Mouse (Mus musculus) heart, embryonic 16.5 days (tissue): Measurements from ENCODE around the gene Grm5. TPM values are rescaled to one million over a fixed set of nuclear protein-coding genes. Genes with fewer than 3 reads are reported as not detected.

ENCODE experiments used
- ATAC-seq: fragments of 200-750 bp; cut with Nextera tagmentation; replicated peaks from 2 replicates; pipeline ENCODE4 v1.8.0; 2017; ENCODE audit warnings: moderate number of reproducible peaks; ENCODE audit not compliant: insufficient read depth, low FRiP score; ENCODE audit errors: extremely low read depth
- H3K27ac ChIP-seq: fragments of 300-500 bp; sonication (generic); 2 replicates; pipeline ENCODE4 v1.5.1; 2014; ENCODE audit warnings: mild to moderate bottlenecking, low read length, control low read depth, moderate library complexity
- H3K27me3 ChIP-seq: fragments of 300-500 bp; sonication (generic); 2 replicates; pipeline ENCODE4 v1.6.1; 2014; ENCODE audit warnings: low read length, mixed read lengths; ENCODE audit not compliant: control insufficient read depth, insufficient read depth
- H3K36me3 ChIP-seq: fragments of 300-500 bp; sonication (generic); 2 replicates; pipeline ENCODE4 v1.6.1; 2014; ENCODE audit not compliant: control insufficient read depth, insufficient read depth
- H3K4me1 ChIP-seq: fragments of 300-500 bp; sonication (generic); 2 replicates; pipeline ENCODE4 v1.6.1; 2014; ENCODE audit warnings: low read length, mixed read lengths; ENCODE audit not compliant: control insufficient read depth, insufficient read depth
- H3K4me2 ChIP-seq: fragments of 300-500 bp; sonication (generic); 2 replicates; pipeline ENCODE4 v1.6.1; 2014; ENCODE audit warnings: low read depth, mild to moderate bottlenecking, control low read depth, low read length
- H3K4me3 ChIP-seq: fragments of 300-500 bp; sonication (generic); 2 replicates; pipeline ENCODE4 v1.5.1; 2014; ENCODE audit warnings: mild to moderate bottlenecking, control low read depth, low read length
- H3K9ac ChIP-seq: fragments of 300-500 bp; sonication (generic); 2 replicates; pipeline ENCODE4 v1.6.1; 2014; ENCODE audit warnings: low read length, control low read depth
- H3K9me3 ChIP-seq: fragments of 300-500 bp; sonication (generic); replicated peaks from 2 replicates; pipeline ENCODE4 v1.6.1; 2016; ENCODE audit warnings: low read length; ENCODE audit not compliant: control insufficient read depth
- WGBS: fragments of 180-500 bp; shearing (Covaris S2); extraction: QIAGEN DNeasy Blood & Tissue Kit; methylation state at CpG from one replicate; pipeline ENCODE4 v1.1.7; 2014; 5-methylcytosine and 5-hydroxymethylcytosine counted together
- polyA plus RNA-seq: library from polyadenylated mRNA; unstranded; fragments of >200 nt; fragmentation: Nextera tagmentation; extraction: Ambion mirVana; gene quantifications from 2 replicates; pipeline ENCODE4 v1.2.1, GENCODE M21; 2015

Gene Grm5
- polyA plus RNA-seq, 1 experiment from 2014 or later = not detected

DNA sequence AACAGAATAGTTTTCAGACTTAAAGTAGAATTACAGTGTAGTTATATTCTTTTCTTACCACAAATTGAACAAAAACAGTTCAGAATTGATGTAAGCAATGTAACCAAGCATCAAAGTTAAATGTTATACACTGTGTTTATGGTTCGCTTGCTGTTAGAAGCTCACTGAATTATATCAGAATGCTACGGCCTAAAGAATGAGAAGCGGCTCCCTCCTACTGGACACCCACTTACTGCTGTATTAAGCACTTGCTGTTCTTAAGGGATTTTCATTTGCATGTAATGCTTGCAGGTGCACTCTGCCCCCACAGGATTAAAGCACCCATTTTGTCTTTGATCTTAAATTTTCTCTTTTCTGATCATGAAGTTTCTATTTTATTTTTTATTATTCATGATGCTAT is 66.6 kb downstream of the Grm5 start:
- H3K4me2 ChIP-seq = no peak overlapping the region
- H3K4me3 ChIP-seq = no peak overlapping the region
- no peaks in the 10 kb centered on the region for H3K4me1 ChIP-seq
- ATAC-seq = no peak
- no peak overlapping the region for H3K9ac ChIP-seq
- H3K9me3 ChIP-seq = no peaks in the 10 kb centered on the region
- H3K27ac ChIP-seq = no peak overlapping the region
- WGBS = 76% methylated on average over 3 of the region's 3 CpGs
- H3K27me3 ChIP-seq = no peaks in the 10 kb centered on the region
- no peaks in the 10 kb centered on the region for H3K36me3 ChIP-seq

DNA sequence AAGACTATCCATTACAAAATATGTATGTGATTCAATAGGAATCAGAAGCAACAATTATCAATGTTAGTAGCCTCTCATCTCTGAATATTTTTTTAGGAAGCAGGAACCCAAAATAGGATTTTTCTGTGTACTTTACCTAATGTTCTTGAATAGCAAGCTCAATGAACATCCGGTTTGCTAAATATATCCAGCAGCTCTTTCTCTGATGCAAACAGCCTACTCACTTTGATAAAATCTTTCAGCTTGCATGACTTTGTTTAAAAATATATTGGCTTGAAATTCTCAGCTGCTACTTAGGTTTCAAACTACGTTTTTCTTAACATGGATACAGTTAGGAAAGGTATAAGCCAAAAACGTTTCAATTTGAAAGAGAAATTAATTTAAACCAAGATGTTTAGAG is 77.8 kb downstream of the Grm5 start:
- Histone ChIP-seq H3K9ac (no peak overlapping the region), H3K36me3 (no peaks in the 10 kb centered on the region), H3K4me1 (no peaks in the 10 kb centered on the region), H3K9me3 (no peaks in the 10 kb centered on the region), H3K4me3 (no peak overlapping the region), H3K27me3 (no peaks in the 10 kb centered on the region), H3K27ac (no peak overlapping the region), H3K4me2 (no peak overlapping the region)
- no peak for ATAC-seq
- 47% methylated on average over 3 of the region's 3 CpGs for WGBS

DNA sequence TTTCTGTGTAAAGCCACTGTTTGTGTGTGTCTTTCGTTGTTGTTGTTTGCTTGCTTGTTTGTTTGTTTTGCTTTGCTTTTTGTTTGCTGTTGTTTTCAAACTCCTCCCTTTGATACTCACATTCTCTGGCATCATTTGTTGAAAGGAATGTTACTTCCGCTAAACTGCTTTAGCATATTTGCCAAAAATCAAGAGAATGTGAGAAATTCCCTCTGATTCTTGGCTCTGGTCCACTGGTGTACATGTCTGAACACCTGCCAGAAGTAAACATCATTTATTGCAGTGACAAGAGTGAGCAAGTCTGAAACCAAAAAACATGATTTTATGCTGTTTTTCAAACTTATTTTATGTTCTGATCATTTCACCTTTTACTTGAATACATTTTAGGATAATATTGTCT is 80.1 kb downstream of the Grm5 start:
- H3K9me3 ChIP-seq = no peaks in the 10 kb centered on the region
- no peak for ATAC-seq
- 57% methylated on average over 2 of the region's 2 CpGs for WGBS

DNA sequence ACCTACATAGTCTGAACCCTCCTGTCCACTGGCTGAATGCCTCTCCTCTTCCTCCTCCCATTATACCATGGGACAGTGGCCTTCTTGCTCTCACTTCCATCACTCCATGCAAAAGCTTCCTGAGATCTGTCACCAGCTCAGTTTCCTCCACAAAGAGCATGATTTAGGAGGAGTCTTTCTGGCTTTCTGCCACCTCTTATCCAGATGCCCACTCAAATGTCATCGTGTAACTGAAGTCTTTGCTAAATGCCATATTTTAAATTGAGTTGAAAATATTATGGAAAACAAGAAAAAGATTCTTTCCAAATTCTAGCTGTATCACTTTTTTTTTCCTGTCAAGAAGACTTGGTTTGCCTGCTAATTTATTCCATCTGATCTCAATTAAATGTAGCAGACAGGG is 132.4 kb downstream of the Grm5 start:
- 43% methylated on average over 1 of the region's 1 CpGs for WGBS

More for the DNA sequence above, 80.1 kb downstream of the Grm5 start:
- H3K27ac ChIP-seq = no peak overlapping the region
- H3K4me2 ChIP-seq = no peak overlapping the region
- no peaks in the 10 kb centered on the region for H3K27me3 ChIP-seq
- no peak overlapping the region for H3K4me3 ChIP-seq
- no peak overlapping the region for H3K9ac ChIP-seq
- H3K4me1 ChIP-seq = no peaks in the 10 kb centered on the region
- no peaks in the 10 kb centered on the region for H3K36me3 ChIP-seq

DNA sequence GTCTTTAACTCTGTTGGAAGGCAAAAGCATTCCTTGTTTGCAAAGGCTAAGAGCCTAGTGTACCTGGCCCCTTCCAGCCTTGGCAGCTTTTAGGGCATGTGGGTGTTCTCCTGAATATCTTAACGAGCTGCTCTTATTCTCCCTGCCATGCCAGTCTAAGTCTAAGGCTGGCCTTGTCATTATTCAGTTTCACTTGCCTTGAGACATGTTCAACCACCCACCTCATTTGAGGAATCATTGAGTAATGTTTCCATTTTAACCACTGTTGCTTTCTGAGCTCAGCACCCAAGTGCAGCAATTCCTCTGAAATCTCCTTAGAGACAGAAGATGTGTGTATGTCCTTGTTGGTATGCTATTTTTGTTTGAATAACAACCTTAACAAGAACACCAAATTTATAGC is 134.7 kb downstream of the Grm5 start:
- 61% methylated on average over 1 of the region's 1 CpGs for WGBS
- H3K27me3 ChIP-seq = no peaks in the 10 kb centered on the region
- H3K4me1 ChIP-seq = no peaks in the 10 kb centered on the region
- no peak overlapping the region for H3K27ac ChIP-seq
- H3K4me3 ChIP-seq = no peak overlapping the region
- H3K36me3 ChIP-seq = no peaks in the 10 kb centered on the region
- no peak for ATAC-seq
- no peaks in the 10 kb centered on the region for H3K9me3 ChIP-seq
- no peak overlapping the region for H3K9ac ChIP-seq
- H3K4me2 ChIP-seq = no peak overlapping the region

More for the DNA sequence above, 132.4 kb downstream of the Grm5 start:
- Histone ChIP-seq H3K4me1 (no peaks in the 10 kb centered on the region), H3K9ac (no peak overlapping the region), H3K27me3 (no peaks in the 10 kb centered on the region), H3K27ac (no peak overlapping the region), H3K9me3 (no peaks in the 10 kb centered on the region), H3K4me2 (no peak overlapping the region), H3K36me3 (no peaks in the 10 kb centered on the region), H3K4me3 (no peak overlapping the region)
- ATAC-seq = no peak

DNA sequence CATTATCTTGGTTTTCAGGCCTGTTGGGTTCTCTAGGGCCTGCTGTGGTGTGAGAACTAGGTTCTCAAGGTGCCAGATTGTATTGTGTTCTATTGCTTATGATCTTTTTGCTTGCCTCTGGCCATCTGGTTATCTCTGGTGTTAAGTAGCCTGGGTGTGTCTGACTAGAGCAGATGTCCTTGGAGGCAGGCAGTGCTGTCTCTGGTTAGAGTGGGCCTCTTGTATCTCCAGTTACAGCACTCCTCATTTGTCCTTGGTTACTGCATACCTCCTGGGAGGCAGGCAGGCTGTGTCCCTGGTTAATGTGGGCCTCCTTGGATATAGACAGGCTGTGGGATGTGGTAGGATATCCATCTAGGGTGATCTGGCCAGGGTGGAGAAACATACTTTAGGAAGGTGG is 150.5 kb downstream of the Grm5 start:
- H3K27me3 ChIP-seq = no peaks in the 10 kb centered on the region
- ATAC-seq = no peak
- no peaks in the 10 kb centered on the region for H3K9me3 ChIP-seq

DNA sequence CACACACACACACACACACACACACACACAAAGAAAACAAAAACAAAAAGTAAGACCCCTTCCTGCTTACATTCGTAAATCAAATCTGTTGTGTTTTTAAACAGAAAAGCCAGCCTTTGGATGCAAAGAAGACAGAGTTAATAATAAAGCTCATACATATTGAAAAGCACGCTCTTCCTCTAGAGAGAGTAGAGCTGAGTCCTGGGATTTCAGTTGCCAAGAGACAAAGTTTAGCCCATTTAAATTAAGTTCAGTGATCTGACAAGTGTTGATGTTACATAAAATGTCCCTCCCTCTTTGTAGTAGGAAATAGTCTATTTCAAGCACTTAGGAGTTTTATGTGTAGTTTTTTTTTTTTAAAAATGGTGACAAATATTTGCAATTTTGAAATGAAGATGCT is 178.0 kb downstream of the Grm5 start:
- Histone ChIP-seq H3K9ac (no peak overlapping the region), H3K27ac (no peak overlapping the region), H3K4me3 (no peak overlapping the region), H3K4me1 (no peaks in the 10 kb centered on the region), H3K36me3 (no peaks in the 10 kb centered on the region), H3K4me2 (no peak overlapping the region), H3K27me3 (no peaks in the 10 kb centered on the region), H3K9me3 (no peaks in the 10 kb centered on the region)
- ATAC-seq = no peak
- WGBS = 72% methylated on average over 2 of the region's 2 CpGs

More for the DNA sequence above, 150.5 kb downstream of the Grm5 start:
- H3K9ac ChIP-seq = no peak overlapping the region
- H3K4me3 ChIP-seq = no peak overlapping the region
- no peak overlapping the region for H3K27ac ChIP-seq
- no peaks in the 10 kb centered on the region for H3K4me1 ChIP-seq
- no peaks in the 10 kb centered on the region for H3K36me3 ChIP-seq
- no peak overlapping the region for H3K4me2 ChIP-seq

DNA sequence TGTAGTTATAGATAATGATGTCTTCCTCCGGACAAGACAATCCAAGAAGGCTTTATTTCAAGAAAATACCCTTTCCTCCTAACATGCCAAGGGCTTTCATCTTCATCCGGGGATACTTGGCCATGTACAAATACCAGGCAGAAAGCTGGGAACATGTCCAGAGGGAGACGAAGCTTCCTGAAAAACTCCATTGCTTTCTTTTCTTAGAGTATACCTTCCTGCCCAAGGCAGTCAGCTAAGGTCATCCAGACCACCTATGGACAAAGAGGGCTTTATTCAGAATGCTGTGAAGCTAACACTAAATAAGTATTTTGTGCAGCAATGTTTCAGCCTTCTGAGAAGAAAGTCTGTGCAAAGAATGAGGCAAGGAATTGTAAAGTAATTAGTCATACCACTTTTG is 178.4 kb downstream of the Grm5 start:
- H3K9me3 ChIP-seq = no peaks in the 10 kb centered on the region
- no peaks in the 10 kb centered on the region for H3K27me3 ChIP-seq
- no peak overlapping the region for H3K4me3 ChIP-seq
- no peaks in the 10 kb centered on the region for H3K36me3 ChIP-seq
- no peak overlapping the region for H3K9ac ChIP-seq
- WGBS = 57% methylated on average over 3 of the region's 3 CpGs
- H3K27ac ChIP-seq = no peak overlapping the region
- H3K4me1 ChIP-seq = no peaks in the 10 kb centered on the region
- H3K4me2 ChIP-seq = no peak overlapping the region
- ATAC-seq = no peak

DNA sequence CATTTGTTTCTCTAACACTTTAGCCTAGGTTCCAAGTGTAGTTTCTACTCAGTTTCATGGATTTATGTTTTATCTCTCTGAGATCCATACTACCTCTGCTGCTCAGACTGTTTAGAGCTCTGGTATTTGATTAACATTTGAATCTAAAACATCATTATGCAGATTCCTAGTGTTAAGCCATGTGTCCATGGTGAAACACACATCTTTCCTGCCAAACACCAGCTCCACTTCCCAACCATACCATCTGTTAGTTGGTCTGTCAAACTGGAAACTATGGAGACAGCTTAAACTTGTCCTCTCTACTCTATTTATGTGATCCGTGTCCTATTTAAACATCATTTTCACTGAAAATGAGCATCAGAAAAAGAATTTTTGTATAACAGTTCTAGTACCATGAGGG is 203.6 kb downstream of the Grm5 start:
- no peak overlapping the region for H3K27ac ChIP-seq
- 86% methylated on average over 1 of the region's 1 CpGs for WGBS
- H3K36me3 ChIP-seq = no peaks in the 10 kb centered on the region
- no peaks in the 10 kb centered on the region for H3K9me3 ChIP-seq
- no peak overlapping the region for H3K4me2 ChIP-seq
- H3K4me1 ChIP-seq = no peaks in the 10 kb centered on the region
- H3K27me3 ChIP-seq = no peaks in the 10 kb centered on the region
- no peak overlapping the region for H3K4me3 ChIP-seq
- no peak overlapping the region for H3K9ac ChIP-seq
- ATAC-seq = no peak

DNA sequence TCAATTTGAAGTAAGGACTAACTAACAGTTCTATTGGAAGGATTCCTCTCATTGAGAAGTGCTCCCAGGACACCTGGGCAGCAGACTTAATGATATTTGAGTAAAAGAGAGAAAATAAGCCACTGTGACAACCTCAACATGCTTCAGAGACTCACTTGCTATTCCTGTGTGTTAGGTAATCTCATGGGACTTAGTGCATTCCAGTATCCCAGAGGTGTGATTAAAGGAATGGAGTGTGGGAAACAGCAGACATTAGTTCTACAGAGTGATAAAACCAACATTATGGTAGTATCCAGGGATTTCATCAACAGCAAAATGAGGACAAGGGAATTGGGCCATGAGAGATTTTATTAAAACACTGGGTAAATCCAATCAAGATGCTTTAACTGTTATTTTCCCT is 205.0 kb downstream of the Grm5 start:
- Histone ChIP-seq H3K9me3 (no peaks in the 10 kb centered on the region), H3K27me3 (no peaks in the 10 kb centered on the region), H3K4me2 (no peak overlapping the region), H3K36me3 (no peaks in the 10 kb centered on the region), H3K4me1 (no peaks in the 10 kb centered on the region), H3K27ac (no peak overlapping the region), H3K4me3 (no peak overlapping the region), H3K9ac (no peak overlapping the region)
- ATAC-seq = no peak
